In the genomic region with DNA sequence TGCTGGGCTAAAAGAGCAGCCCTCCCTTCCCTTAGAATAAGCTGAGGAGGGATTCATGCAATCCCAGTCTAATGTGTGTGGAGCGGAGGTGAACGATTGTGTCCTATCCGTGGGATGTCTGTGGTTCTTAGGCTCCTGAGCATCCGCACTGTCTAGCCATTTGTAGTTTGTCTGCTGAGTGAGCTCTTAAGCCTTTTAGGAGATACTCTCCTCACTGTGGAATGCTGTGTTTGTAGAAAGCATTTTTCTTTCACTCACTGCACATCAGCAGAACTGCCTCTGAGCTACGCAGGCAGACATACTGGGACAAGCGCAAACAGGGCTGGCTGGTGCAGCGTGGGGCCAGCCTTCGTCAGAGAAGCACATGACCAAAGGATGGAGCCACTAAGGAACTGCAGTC, we compare ENCODE assay signal across 10 mouse cellular contexts.
DNase-seq lines count a peak whose midpoint lies in the region; ATAC-seq lines count a peak whose summit lies in the region.
"Had no signal": no experiment of that assay in that cellular context is flagged by ENCODE, and none has a peak within 500 bp of the region (broad histone marks: within the 10 kb centered on the region; RNA-seq: fewer than 3 reads in every experiment).

No protein-coding gene starts in this region.

- peak overlapping the region; percentile 84 for H3K27ac ChIP-seq in forebrain, embryonic 14.5 days (ENCODE audit: low read depth, low read length)
- peak overlapping the region; percentile 86 for H3K27ac ChIP-seq in neural tube, embryonic 14.5 days (ENCODE audit: low read depth, low read length)
- H3K27ac ChIP-seq: heart, adult 2 months; liver, embryonic 13.5 days had no signal

- peak overlapping the region; percentile 6; the same call in 1 of the 2 replicates for H3K9ac ChIP-seq in forebrain, embryonic 14.5 days (ENCODE audit: low read length)
- no peak overlapping the region for H3K9ac ChIP-seq in neural tube, embryonic 14.5 days (replicated peaks; ENCODE audit: low read depth, low read length)
- H3K9ac ChIP-seq: liver, embryonic 13.5 days had no signal

- ATAC-seq in forebrain, embryonic 14.5 days = peak; percentile 75
- peak; percentile 60 for ATAC-seq in neural tube, embryonic 14.5 days (ENCODE audit: low read depth)
- ATAC-seq: inflammation-experienced regulatory T-cells, adult 6 months had no signal

- no peaks in the 10 kb centered on the region for H3K27me3 ChIP-seq in forebrain, embryonic 14.5 days (replicated peaks; ENCODE audit: control insufficient read depth, insufficient read depth, low read length)
- no peaks in the 10 kb centered on the region for H3K27me3 ChIP-seq in neural tube, embryonic 14.5 days (ENCODE audit: control insufficient read depth, insufficient read depth, low read length)
- H3K27me3 ChIP-seq: liver, embryonic 13.5 days had no signal

- peak overlapping the region; percentile 30 for H3K4me2 ChIP-seq in forebrain, embryonic 14.5 days (ENCODE audit: low read length)
- H3K4me2 ChIP-seq in neural tube, embryonic 14.5 days (ENCODE audit: low read depth, low read length) = peak overlapping the region; percentile 28
- H3K4me2 ChIP-seq: liver, embryonic 13.5 days had no signal

- WGBS in forebrain, embryonic 14.5 days = 68% methylated on average over 8 of the region's 8 CpGs
- WGBS in neural tube, embryonic 14.5 days = 63% methylated on average over 8 of the region's 8 CpGs

- peak; percentile 6 to 22 for DNase-seq in layer of hippocampus, postnatal 10 days (ENCODE audit: low spot score in 2 of 2)
- DNase-seq in layer of hippocampus, postnatal 14 days (ENCODE audit: low spot score in 2 of 2) = no peak
- peak; percentile 76 for DNase-seq in brain, adult 2 months (ENCODE audit: low read depth, low spot score)
- DNase-seq in forebrain, embryonic 14.5 days (ENCODE audit: low spot score) = peak; percentile 35
- no peak for DNase-seq in spleen, adult 18-20 months
- DNase-seq in urinary bladder, postnatal 36 days (ENCODE audit: low spot score in 2 of 2) = no peak
- DNase-seq: heart, adult 2 months; liver, embryonic 13.5 days had no signal

- H3K4me3 ChIP-seq in forebrain, embryonic 14.5 days (ENCODE audit: low read depth, low read length) = no peak overlapping the region
- H3K4me3 ChIP-seq in neural tube, embryonic 14.5 days (ENCODE audit: low read depth, low read length) = no peak overlapping the region
- H3K4me3 ChIP-seq: heart, adult 2 months; liver, embryonic 13.5 days had no signal

- no peaks in the 10 kb centered on the region for H3K9me3 ChIP-seq in forebrain, embryonic 14.5 days (replicated peaks; ENCODE audit: control insufficient read depth, low read length)
- H3K9me3 ChIP-seq in neural tube, embryonic 14.5 days (ENCODE audit: control insufficient read depth, low read length) = no peaks in the 10 kb centered on the region
- H3K9me3 ChIP-seq: liver, embryonic 13.5 days had no signal

- H3K36me3 ChIP-seq in forebrain, embryonic 14.5 days (ENCODE audit: control insufficient read depth, insufficient read depth, low read length) = no peaks in the 10 kb centered on the region
- H3K36me3 ChIP-seq in neural tube, embryonic 14.5 days (ENCODE audit: control insufficient read depth, insufficient read depth, low read length) = no peaks in the 10 kb centered on the region
- H3K36me3 ChIP-seq: liver, embryonic 13.5 days had no signal

- H3K4me1 ChIP-seq in forebrain, embryonic 14.5 days (ENCODE audit: control insufficient read depth, insufficient read depth, low read length) = peaks cover 2% of the 10 kb centered on the region; the same call in 1 of the 2 replicates
- H3K4me1 ChIP-seq in neural tube, embryonic 14.5 days (ENCODE audit: control insufficient read depth, insufficient read depth, low read length) = no peaks in the 10 kb centered on the region
- H3K4me1 ChIP-seq: liver, embryonic 13.5 days had no signal

Comparison
In these comparisons a context has a peak if more than half of its experiments do, and no peak if none do; other contexts are left out.
1. DNase-seq: peak in layer of hippocampus, postnatal 10 days (2 of 2), brain, adult 2 months (single experiment) and forebrain, embryonic 14.5 days (single experiment); none in layer of hippocampus, postnatal 14 days (0 of 2), spleen, adult 18-20 months (0 of 2) and urinary bladder, postnatal 36 days (0 of 2).